Mouse (Mus musculus) kidney, adult 18-20 months (tissue): ENCODE measurements around the gene Gm13212.
"Not testable (repeated sequence)": the region's sequence is repeated elsewhere in the genome, so short reads cannot be mapped to it uniquely, and the experiment has no call there.

Experiments
- DNase-seq: peaks from one replicate; pipeline ENCODE4 v3.0.0; 2021

Gm13212 gene

GRCm38 (mm10) chr4:145585078-145585477 lies at the start of gene Gm13212:
Gm13212 (plus strand) TSS chr4:145585166.
- not testable (repeated sequence) for DNase-seq

- DNase-seq = not testable (repeated sequence)
Observed at GRCm38 (mm10) chr4:145543861-145544260, 41.1 kb upstream of the Gm13212 start.

- DNase-seq = not testable (repeated sequence)
Observed at GRCm38 (mm10) chr4:145545106-145545505, 39.9 kb upstream of the Gm13212 start.

- DNase-seq = not testable (repeated sequence)
Observed at GRCm38 (mm10) chr4:145545734-145546349, 39.1 kb upstream of the Gm13212 start.

- not testable (repeated sequence) for DNase-seq
Observed at GRCm38 (mm10) chr4:145546477-145546876, 38.5 kb upstream of the Gm13212 start.

DNA sequence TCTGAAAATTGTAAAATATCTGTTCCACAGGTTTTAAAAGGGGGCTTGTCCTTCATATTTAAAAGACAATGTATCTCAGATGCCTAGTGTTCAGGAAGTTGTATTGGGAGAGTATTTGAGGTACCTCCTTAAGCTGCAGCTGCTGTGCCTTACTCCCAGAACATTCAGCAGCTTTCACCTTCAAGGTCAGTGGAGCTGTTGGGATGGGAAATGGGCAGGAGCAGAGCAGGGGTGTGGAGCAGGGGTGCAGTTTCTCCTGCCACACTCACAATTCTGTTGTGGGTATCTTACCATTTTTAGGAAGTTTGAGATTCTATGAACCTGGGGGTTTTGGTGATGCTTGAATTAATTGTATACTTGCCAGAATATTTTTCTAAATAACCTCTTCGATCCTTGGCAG lies 28.3 kb upstream of the Gm13212 start:
- DNase-seq = no peak

DNA sequence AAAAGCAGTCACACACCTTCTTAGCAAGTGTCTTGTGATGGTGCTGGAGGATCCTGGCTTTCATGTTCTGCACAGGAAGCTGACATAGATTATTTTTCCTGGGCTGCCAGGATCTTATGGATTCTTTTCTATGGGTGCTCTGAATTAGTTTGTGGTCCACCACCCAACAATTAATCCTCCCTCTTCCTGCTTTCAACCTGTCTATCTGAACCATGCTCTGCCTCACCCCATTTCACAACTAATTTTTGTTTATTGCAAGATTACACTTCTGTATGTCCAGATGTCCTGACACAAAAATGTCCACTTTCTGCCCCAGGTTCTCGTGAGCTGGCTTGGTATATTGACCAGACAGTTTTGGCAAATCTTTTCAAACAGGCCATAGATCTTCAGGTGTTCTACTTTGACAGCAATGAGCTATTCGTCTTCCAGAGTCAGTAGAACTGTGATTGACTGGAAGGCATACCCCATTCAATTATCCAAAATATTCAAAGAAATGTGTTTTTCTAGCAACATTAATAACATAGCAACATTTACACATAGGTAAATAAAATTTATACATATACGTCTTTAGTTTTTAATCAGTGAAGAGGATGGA lies 25.4 kb upstream of the Gm13212 start:
- DNase-seq = no peak

DNA sequence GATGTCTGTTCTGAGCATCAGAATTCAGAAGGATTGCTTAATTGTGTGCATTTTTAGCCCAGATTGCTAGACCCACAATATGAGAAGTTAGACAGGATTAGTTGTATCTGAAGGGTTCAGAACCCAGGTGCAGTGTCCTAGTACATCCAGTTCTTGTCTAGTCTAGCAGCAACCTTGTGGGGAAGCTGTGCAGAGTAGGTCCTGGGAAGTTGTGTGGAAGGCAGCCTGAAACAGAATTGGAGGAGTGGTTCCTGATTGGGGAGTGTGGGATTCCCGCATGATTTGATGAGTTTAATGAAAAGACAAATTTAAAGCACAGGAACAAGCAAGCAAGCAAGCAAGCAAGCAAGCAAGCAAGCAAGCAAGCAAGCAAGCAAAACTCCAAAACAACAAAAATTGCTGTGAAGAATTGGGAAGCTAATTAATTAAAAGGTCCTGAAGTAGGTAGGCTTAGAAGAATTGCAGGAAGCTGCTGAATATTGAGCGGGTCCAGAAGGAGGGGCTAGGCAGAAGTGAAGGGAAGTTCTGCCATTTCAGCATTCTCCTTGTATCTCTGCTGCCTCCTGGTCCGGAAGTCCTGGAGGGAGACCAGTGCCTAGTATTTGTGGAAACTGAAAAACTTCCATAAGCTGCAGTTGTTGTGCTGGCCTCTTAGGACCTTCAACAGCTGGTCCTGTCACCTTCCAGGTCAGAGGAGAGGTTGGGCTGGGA lies 20.7 kb upstream of the Gm13212 start:
- no peak for DNase-seq

DNA sequence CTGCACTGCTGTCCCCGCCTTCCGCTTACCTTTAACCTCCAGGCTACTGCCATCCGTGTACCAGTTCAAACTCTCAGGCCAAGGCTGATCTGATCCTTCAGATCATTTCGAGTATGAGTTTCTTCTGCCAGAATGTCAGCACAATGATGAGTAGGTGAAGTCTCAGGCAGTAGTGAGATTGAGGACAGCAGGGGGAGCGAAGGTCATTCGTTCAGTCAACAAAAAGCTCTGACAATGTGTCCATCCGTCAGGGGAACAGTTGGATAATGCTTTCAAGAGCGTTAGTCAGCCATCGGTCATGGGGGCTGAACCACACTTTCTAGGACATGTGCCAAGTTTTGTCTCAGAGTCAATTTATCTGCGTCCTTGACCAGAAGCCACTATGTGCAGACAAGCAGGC lies 14.5 kb upstream of the Gm13212 start:
- DNase-seq = not testable (repeated sequence)

DNA sequence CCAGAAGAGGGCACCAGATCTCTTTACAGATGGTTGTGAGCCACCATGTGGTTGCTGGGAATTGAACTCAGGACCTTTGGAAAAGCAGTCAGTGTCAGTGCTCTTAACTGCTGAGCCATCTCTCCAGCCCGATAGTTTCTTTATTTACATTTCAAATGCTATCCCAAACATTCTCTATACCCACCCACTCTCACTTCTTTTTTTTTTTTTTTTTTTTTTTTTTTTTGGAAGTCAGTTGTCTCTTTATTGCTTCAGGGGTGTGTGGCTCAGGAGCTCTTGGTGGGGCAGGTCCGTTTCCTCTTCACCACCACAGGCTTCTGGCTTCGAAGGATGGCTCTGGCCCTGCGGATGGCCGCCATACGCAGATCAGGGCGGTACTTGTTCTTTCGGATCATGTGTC lies 8.3 kb upstream of the Gm13212 start:
- not testable (repeated sequence) for DNase-seq

GRCm38 (mm10) chr4:145580333-145580732 lies 4.6 kb upstream of the Gm13212 start:
- not testable (repeated sequence) for DNase-seq

- not testable (repeated sequence) for DNase-seq
Observed at GRCm38 (mm10) chr4:145586046-145586445, 1.1 kb downstream of the Gm13212 start.

GRCm38 (mm10) chr4:145594183-145594582 lies 9.2 kb downstream of the Gm13212 start:
- DNase-seq = not testable (repeated sequence)

DNA sequence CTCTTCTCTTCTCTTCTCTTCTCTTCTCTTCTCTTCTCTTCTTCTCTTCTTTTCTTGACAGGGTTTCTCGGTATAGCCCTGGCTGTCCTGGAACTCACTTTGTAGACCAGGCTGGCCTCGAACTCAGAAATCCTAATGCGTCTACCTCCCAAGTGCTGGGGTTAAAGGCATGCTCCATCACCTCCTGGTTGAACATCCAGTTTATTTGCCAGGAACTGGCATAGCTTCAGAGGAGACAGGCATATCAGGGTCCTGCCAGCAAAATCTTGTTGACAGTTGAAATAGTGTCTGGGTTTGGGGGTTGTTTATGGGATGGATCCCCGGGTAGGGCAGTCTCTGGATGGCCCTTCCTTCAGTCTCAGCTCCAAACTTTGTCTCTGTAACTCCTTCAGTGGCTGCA lies 9.8 kb downstream of the Gm13212 start:
- not testable (repeated sequence) for DNase-seq

- not testable (repeated sequence) for DNase-seq
Observed at GRCm38 (mm10) chr4:145640416-145641185, 55.6 kb downstream of the Gm13212 start.

- DNase-seq = not testable (repeated sequence)
Observed at GRCm38 (mm10) chr4:145670385-145670784, 85.4 kb downstream of the Gm13212 start, which contains the start of gene Zfp980. Zfp980 (plus strand) TSS chr4:145670685.

DNA sequence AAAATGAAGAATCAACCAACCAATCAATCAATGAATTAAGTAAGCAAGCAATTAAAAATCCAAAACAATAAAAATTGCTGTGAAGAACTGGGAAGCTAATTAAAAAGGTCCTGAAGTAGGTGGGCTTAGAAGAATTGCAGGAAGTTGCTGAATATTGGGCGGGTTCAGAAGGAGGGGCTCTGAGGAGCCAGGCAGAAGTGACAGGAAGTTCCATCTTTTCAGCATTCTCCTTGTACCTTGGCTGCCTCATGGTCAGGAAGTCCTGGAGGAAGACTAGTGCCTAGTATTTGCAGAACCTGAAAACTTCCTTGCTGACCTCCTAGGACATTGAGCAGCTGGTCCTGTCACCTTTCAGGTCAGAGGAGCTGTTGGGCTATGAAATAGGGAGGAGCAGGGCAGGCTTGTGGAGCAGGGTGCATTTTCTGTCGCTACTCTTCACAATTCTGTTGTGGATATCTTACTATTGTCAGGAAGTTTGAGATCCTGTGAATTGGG lies 89.4 kb downstream of the Gm13212 start:
- not testable (repeated sequence) for DNase-seq
